Mouse (Mus musculus): ENCODE measurements around the gene Ctdnep1. TPM values are rescaled to one million over a fixed set of nuclear protein-coding genes. Genes with fewer than 3 reads are reported as not detected.

Ctdnep1 gene
- total and polyA plus RNA-seq, 3 experiments, result 42.9 to 143 (median 66.7) TPM

GRCm38 (mm10) chr11:70005521-70005920 lies 24.6 kb downstream of the Ctdnep1 start (continued):
- TF ChIP-seq MEF2A (IDR thresholded peaks at IDR 0.05; ENCODE audit: borderline replicate concordance, low read depth, low read length) (no peak), EP300 (IDR thresholded peaks at IDR 0.05; ENCODE audit: low read length) (no peak), HCFC1 (IDR thresholded peaks at IDR 0.05; ENCODE audit: low read depth, low read length) (no peak), RCOR1 (conservative IDR thresholded peaks at IDR 0.05; ENCODE audit: low read depth, low read length) (no peak), USF2 (conservative IDR thresholded peaks at IDR 0.05; ENCODE audit: low read depth, low read length) (no peak), IRF4 (IDR thresholded peaks at IDR 0.05; ENCODE audit: low read depth, low read length) (no peak), POLR2AphosphoS2 (IDR thresholded peaks at IDR 0.05; ENCODE audit: low read depth, low read length) (no peak), CTCF (conservative IDR thresholded peaks at IDR 0.05 in 1 of 2, IDR thresholded peaks at IDR 0.05 in 1 of 2; ENCODE audit: low read depth in 2 of 2, low read length in 2 of 2) (peak in 1 of 2 experiments; percentile 87; a peak in 2 of 4 replicates), ZC3H11A (IDR thresholded peaks at IDR 0.05; ENCODE audit: low read depth, low read length) (peak; percentile 19), MXI1 (IDR thresholded peaks at IDR 0.05; ENCODE audit: low read depth, low read length) (no peak), KAT2A (IDR thresholded peaks at IDR 0.05; ENCODE audit: insufficient replicate concordance, low read length) (no peak), CHD1 (IDR thresholded peaks at IDR 0.05; ENCODE audit: low read depth, low read length) (no peak), MAZ (IDR thresholded peaks at IDR 0.05; ENCODE audit: low read depth, low read length) (no peak), NELFE (IDR thresholded peaks at IDR 0.05; ENCODE audit: low read depth, low read length) (no peak), UBTF (IDR thresholded peaks at IDR 0.05; ENCODE audit: low read depth, low read length) (no peak)

- no peak overlapping the region for H3K9ac ChIP-seq (ENCODE audit: insufficient read depth, low read depth)
- H3K4me3 ChIP-seq (replicated peaks in 1 of 3; ENCODE audit: low read depth in 2 of 3, low read length in 2 of 3, poor library complexity in 1 of 3), result no peak overlapping the region
- H3K79me2 ChIP-seq (replicated peaks; ENCODE audit: control insufficient read depth, extremely low read depth, insufficient read depth, poor library complexity, severe bottlenecking), result no peaks in the 10 kb centered on the region
- H3K27ac ChIP-seq (ENCODE audit: insufficient read depth, low read depth), result no peak overlapping the region
- no peaks in the 10 kb centered on the region for H3K27me3 ChIP-seq (replicated peaks)
- in situ Hi-C loops (cut with MboI; ENCODE audit: low pct_ligation_motif_present, low pct_unique_long_range_greater_than_20kb, low sequenced_read_pairs), result loop anchor here (5.0 to 25.0 kb wide), 2 partner anchors 58 to 923 kb away; partner anchors contain the start of genes Per1 and Vamp2
- H3K9me3 ChIP-seq (replicated peaks; ENCODE audit: low read length), result no peaks in the 10 kb centered on the region
- dilution Hi-C loops (cut with MboI; ENCODE audit: extremely low pct_ligation_motif_present, extremely low pct_unique_long_range_greater_than_20kb, low sequenced_read_pairs), result no loop called here
- H3K4me1 ChIP-seq (ENCODE audit: control insufficient read depth in 1 of 2, insufficient read depth in 2 of 2), result peaks cover 16 to 19% of the 10 kb centered on the region in 2 experiments
- TF ChIP-seq ELF1 (IDR thresholded peaks at IDR 0.05; ENCODE audit: low read depth, low read length) (no peak), BHLHE40 (IDR thresholded peaks at IDR 0.05; ENCODE audit: low read depth, low read length) (no peak), RCOR1 (conservative IDR thresholded peaks at IDR 0.05; ENCODE audit: low read depth, low read length) (no peak), ZC3H11A (IDR thresholded peaks at IDR 0.05; ENCODE audit: low read depth, low read length) (no peak), RAD21 (IDR thresholded peaks at IDR 0.05; ENCODE audit: low read depth, low read length) (no peak), CHD2 (IDR thresholded peaks at IDR 0.05; ENCODE audit: low read length) (no peak), CHD1 (IDR thresholded peaks at IDR 0.05; ENCODE audit: low read depth, low read length) (no peak), JUN (IDR thresholded peaks at IDR 0.05; ENCODE audit: insufficient read depth, low read depth, low read length) (no peak), ZMIZ1 (IDR thresholded peaks at IDR 0.05; ENCODE audit: low read depth, low read length) (no peak)
- DNase-seq (ENCODE audit: extremely low read depth), result no peak
- peaks cover 86 to 95% of the 10 kb centered on the region in 2 experiments for H3K36me3 ChIP-seq (replicated peaks in 1 of 2; ENCODE audit: control insufficient read depth in 1 of 2, insufficient read depth in 1 of 2, low read length in 1 of 2)
- H3K4me2 ChIP-seq (ENCODE audit: insufficient read depth, low read depth, poor library complexity, severe bottlenecking), result no peak overlapping the region
Observed at GRCm38 (mm10) chr11:70010033-70010432, 29.1 kb downstream of the Ctdnep1 start.

Data from CH12.LX (cell line).